Mouse (Mus musculus): ENCODE data around the gene Nfia. TPM values are rescaled to one million over a fixed set of nuclear protein-coding genes. Genes with fewer than 3 reads are reported as not detected.

Gene Nfia
- polyA plus RNA-seq, 1 experiment from 2014 or later, result 31.1 TPM

DNA sequence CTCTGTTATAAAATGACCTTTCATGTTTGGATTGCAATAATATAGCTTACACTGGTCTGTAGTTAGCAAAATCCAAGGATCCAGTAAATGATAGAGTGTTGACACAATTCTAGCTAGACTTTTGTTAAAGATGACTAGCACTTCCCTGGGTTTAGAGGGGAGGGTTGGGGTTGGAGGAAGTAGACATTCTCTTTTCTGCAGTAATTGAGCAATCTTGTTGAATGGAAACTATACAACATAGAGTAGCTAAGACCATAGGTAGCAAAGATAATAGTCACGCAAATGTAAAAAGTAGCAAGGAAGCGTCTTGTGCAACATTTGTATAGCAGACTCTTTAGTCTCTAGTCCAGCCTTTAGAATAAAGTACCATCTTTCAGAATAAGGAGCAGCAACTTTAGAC lies 163.8 kb downstream of the Nfia start:
- no peaks in the 10 kb centered on the region for H3K9me3 ChIP-seq
- H3K4me1 ChIP-seq, result peaks cover 70% of the 10 kb centered on the region
- H3K4me3 ChIP-seq, result no peak overlapping the region
- 78% methylated on average over 2 of the region's 2 CpGs for WGBS
- ATAC-seq (ENCODE audit: extremely low read depth, insufficient number of reproducible peaks, low FRiP score, low TSS enrichment), result no peak
- H3K36me3 ChIP-seq, result no peaks in the 10 kb centered on the region
- H3K9ac ChIP-seq, result no peak overlapping the region
- no peak overlapping the region for H3K4me2 ChIP-seq
- no peaks in the 10 kb centered on the region for H3K27me3 ChIP-seq (replicated peaks)
- no peak overlapping the region for H3K27ac ChIP-seq (replicated peaks)

DNA sequence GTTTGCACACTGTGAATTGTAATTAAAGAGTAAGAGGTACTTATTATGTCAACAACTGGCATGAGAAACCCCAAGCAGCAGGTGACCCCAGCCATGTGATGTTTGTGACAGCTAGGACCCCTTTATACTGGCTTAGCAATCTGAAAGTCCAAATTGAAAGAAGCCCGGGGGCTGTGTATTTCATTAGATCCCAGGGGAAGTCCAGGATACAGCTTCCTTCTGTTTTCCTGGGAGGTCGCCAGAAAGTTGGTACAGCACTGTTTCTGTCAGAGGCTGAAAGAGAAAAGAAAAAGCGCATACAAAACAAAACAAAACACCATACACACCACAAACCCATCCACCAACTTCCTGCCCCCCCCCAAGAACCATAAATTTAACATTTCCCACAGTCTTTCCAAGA lies 164.4 kb downstream of the Nfia start:
- Histone ChIP-seq H3K4me3 (no peak overlapping the region), H3K36me3 (no peaks in the 10 kb centered on the region), H3K9me3 (no peaks in the 10 kb centered on the region), H3K9ac (no peak overlapping the region), H3K4me1 (peaks cover 73% of the 10 kb centered on the region), H3K27ac (replicated peaks) (no peak overlapping the region), H3K4me2 (no peak overlapping the region), H3K27me3 (replicated peaks) (no peaks in the 10 kb centered on the region)
- no peak for ATAC-seq (ENCODE audit: extremely low read depth, insufficient number of reproducible peaks, low FRiP score, low TSS enrichment)
- WGBS, result 70% methylated on average over 3 of the region's 3 CpGs

DNA sequence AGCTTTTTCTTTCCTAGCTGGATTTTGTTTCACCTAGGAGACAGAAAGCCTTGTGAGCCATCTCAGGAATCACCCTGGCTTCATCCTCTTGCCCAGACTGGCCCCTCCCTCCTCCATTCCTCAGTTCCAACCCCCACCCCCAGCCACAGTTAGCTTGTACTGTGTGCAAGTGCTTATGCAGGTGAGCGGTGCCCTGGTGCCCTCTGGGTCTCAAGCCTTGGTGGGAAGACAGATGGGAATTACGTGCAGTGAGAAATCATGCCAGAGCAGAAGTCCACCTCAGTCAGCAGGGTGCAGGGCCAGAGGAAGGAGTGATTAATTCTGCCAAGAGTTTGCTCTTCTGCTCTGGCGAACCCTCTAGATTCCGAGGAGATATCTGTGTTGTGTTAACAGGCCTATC lies 167.0 kb downstream of the Nfia start:
- 32% methylated on average over 4 of the region's 4 CpGs for WGBS
- Histone ChIP-seq H3K36me3 (peaks cover 8% of the 10 kb centered on the region; the same call in 1 of the 2 replicates), H3K4me3 (no peak overlapping the region), H3K27me3 (replicated peaks) (no peaks in the 10 kb centered on the region), H3K9ac (no peak overlapping the region), H3K4me2 (no peak overlapping the region), H3K4me1 (peaks cover 73% of the 10 kb centered on the region), H3K9me3 (no peaks in the 10 kb centered on the region), H3K27ac (replicated peaks) (peak overlapping the region; percentile 79)
- no peak for ATAC-seq (ENCODE audit: extremely low read depth, insufficient number of reproducible peaks, low FRiP score, low TSS enrichment)

DNA sequence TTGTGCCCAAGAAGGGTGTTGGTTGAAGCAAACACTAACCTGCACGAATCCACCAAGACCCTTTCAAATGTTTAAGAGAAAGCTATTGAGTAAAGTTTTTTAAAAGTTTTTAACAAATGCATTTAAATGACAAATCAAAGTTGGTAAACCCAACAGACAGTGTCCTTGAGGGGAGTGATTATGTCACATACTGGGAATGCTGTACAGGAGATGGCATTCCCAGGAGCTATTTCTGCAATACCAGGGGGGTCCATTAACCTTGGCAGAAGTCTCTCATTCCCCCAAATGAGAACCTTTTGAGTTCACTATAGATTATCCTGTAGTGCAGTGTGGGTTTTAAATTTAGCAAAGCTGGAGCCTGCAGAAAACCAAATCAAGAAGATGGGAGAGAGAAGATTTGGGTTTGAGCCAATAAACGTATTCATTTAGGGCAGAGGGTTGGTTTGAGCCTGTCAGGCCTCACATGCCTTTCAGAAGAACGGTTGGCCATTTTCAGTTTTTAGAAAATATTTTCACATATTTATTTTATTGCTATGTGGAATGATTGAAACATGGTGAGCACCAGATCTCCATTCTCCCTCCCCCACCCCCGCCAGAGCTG lies 167.5 kb downstream of the Nfia start:
- WGBS, result 58% methylated on average over 4 of the region's 4 CpGs
- no peaks in the 10 kb centered on the region for H3K9me3 ChIP-seq
- H3K4me3 ChIP-seq, result no peak overlapping the region
- no peak for ATAC-seq (ENCODE audit: extremely low read depth, insufficient number of reproducible peaks, low FRiP score, low TSS enrichment)
- H3K27me3 ChIP-seq (replicated peaks), result no peaks in the 10 kb centered on the region
- H3K4me2 ChIP-seq, result no peak overlapping the region
- peaks cover 72% of the 10 kb centered on the region for H3K4me1 ChIP-seq
- peak overlapping the region; percentile 79 for H3K27ac ChIP-seq (replicated peaks)
- H3K9ac ChIP-seq, result no peak overlapping the region
- H3K36me3 ChIP-seq, result peaks cover 8% of the 10 kb centered on the region; the same call in 1 of the 2 replicates

DNA sequence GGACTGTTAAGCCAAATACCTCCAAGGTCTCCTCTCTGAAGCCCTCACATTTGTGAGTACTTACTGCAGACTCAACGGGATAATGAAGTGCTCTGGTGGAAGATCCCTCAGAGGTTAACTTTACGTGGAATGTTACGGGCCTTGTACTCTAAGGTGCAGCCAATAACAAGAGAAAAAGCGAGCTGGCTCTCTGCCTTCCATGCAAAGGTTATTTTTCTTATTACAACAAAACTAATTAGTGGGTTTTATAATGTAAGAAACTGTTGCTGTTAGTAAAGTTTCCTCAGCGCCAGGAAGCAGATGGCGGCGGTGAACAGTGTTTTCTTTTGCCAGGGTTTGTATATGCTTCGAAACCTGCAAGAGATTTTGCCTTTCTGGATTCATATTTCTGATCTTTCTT lies 169.1 kb downstream of the Nfia start:
- H3K9me3 ChIP-seq, result no peaks in the 10 kb centered on the region
- no peak overlapping the region for H3K4me2 ChIP-seq
- no peak overlapping the region for H3K9ac ChIP-seq
- H3K27me3 ChIP-seq (replicated peaks), result no peaks in the 10 kb centered on the region
- peaks cover 8% of the 10 kb centered on the region; the same call in 1 of the 2 replicates for H3K36me3 ChIP-seq
- H3K4me3 ChIP-seq, result no peak overlapping the region
- no peak for ATAC-seq (ENCODE audit: extremely low read depth, insufficient number of reproducible peaks, low FRiP score, low TSS enrichment)
- H3K27ac ChIP-seq (replicated peaks), result peak overlapping the region; percentile 33; the same call in 1 of the 2 replicates
- WGBS, result 71% methylated on average over 8 of the region's 8 CpGs
- peaks cover 59% of the 10 kb centered on the region for H3K4me1 ChIP-seq

DNA sequence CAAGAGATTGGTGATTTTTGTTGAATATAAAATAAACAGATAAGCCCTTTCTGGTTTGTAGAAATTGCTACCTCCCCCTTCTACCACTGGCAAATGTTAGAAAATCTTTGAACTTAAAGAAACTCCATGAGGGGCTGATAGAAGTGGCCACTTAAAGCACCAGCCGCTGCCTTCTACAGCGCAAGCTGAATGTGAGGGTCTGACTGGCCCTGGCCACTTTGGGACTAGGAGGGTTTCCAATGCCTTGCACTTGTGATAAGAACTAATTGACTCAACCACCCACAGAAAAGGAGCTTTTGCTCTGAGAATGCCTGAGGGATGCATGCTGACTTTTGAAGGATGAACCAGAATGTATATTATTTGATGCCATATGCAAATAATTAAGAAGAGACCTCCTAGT lies 171.8 kb downstream of the Nfia start:
- Histone ChIP-seq H3K4me1 (peaks cover 58% of the 10 kb centered on the region), H3K36me3 (peaks cover 12% of the 10 kb centered on the region; the same call in 1 of the 2 replicates), H3K27ac (replicated peaks) (no peak overlapping the region), H3K4me2 (no peak overlapping the region), H3K27me3 (replicated peaks) (no peaks in the 10 kb centered on the region), H3K9me3 (no peaks in the 10 kb centered on the region), H3K9ac (no peak overlapping the region), H3K4me3 (no peak overlapping the region)
- no peak for ATAC-seq (ENCODE audit: extremely low read depth, insufficient number of reproducible peaks, low FRiP score, low TSS enrichment)
- 46% methylated on average over 2 of the region's 2 CpGs for WGBS

DNA sequence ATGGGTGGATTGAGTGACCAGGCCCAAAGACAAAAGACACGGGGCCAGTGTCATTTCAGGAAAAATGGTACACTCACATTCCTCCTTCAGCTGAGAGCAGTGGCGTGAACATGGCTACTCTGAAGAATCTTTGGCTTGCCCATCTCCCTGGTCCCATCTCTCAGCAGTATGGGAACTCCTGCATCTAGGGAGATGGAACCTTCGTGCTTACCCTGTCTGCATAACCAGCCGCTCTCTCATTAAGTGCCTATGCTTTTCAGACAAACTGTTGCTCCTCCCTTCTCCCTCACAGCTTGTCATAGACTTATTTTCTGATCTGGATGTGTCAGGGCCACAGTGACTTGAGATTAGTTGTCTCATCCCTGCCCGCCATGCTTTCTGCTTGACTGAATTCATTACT lies 174.9 kb downstream of the Nfia start:
- Histone ChIP-seq H3K36me3 (peaks cover 9% of the 10 kb centered on the region; the same call in 1 of the 2 replicates), H3K4me2 (no peak overlapping the region), H3K9ac (no peak overlapping the region), H3K9me3 (no peaks in the 10 kb centered on the region), H3K4me1 (peaks cover 53% of the 10 kb centered on the region), H3K27ac (replicated peaks) (no peak overlapping the region), H3K27me3 (replicated peaks) (no peaks in the 10 kb centered on the region), H3K4me3 (no peak overlapping the region)
- no peak for ATAC-seq (ENCODE audit: extremely low read depth, insufficient number of reproducible peaks, low FRiP score, low TSS enrichment)
- WGBS, result 84% methylated on average over 5 of the region's 5 CpGs

DNA sequence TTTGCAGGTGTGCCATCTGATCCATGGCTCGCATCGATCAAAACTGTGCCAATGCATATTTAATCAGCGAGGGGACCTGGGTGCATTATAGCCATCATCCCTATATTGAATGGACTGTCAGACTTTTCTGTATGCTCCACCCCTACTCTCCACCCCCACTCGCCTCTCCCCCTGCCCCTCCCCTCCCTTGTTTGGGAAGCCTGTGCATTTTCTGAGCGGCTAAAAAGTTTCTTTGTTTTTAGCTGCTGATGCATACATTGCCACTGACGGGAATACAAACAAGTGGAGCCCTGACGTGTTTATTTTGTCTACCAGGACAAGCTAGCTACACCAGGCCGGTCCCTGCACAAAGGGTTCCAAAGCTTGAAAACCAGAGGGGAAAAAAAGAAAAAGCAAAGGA lies 175.7 kb downstream of the Nfia start:
- Histone ChIP-seq H3K27me3 (replicated peaks) (no peaks in the 10 kb centered on the region), H3K9ac (no peak overlapping the region), H3K36me3 (0 out of 2 replicates have a peak, but pooled peaks cover 5% of the 10 kb centered on the region), H3K4me3 (no peak overlapping the region), H3K4me2 (no peak overlapping the region), H3K27ac (replicated peaks) (no peak overlapping the region), H3K4me1 (peaks cover 53% of the 10 kb centered on the region), H3K9me3 (no peaks in the 10 kb centered on the region)
- 61% methylated on average over 8 of the region's 8 CpGs for WGBS
- ATAC-seq (ENCODE audit: extremely low read depth, insufficient number of reproducible peaks, low FRiP score, low TSS enrichment), result no peak

DNA sequence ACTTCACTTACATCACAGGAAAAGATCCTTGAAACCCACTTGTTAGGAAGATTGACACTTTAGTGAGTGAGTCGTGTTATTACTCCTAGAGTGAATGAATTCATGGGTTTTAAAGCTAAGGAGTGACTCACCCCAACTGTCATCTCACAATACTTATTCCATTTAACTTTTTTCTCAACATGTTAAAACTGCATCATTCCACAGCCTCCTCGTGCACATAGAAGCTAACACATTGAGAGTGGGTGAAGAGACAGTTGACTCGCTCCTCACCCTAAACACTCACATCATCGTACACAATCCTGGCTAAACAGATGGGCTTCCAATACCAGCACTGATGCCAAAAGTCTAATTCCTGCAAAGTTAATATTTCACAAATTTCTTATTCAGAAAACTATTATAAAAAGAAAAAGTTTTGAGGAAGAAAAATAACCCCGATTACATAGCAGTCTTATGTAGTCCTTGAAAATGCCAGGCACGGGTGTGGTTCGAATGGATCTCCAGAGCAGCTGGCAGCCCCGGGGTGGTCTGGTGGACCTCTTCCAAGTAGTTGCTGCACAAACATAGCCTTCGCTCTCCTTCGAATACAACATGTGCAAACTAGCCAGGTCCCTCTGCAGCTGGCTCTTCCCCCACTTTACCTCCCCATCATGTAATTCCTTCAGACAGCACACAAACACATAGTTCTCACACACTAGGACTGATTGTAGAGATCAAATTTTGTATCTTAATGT lies 178.0 kb downstream of the Nfia start:
- Histone ChIP-seq H3K4me1 (peaks cover 44% of the 10 kb centered on the region), H3K4me3 (no peak overlapping the region), H3K27ac (replicated peaks) (0 out of 2 replicates have a peak overlapping the region, but pooled peaks have one; percentile 12), H3K4me2 (no peak overlapping the region), H3K9ac (no peak overlapping the region), H3K36me3 (0 out of 2 replicates have a peak, but pooled peaks cover 5% of the 10 kb centered on the region), H3K27me3 (replicated peaks) (no peaks in the 10 kb centered on the region), H3K9me3 (no peaks in the 10 kb centered on the region)
- ATAC-seq (ENCODE audit: extremely low read depth, insufficient number of reproducible peaks, low FRiP score, low TSS enrichment), result no peak
- WGBS, result 72% methylated on average over 10 of the region's 10 CpGs

DNA sequence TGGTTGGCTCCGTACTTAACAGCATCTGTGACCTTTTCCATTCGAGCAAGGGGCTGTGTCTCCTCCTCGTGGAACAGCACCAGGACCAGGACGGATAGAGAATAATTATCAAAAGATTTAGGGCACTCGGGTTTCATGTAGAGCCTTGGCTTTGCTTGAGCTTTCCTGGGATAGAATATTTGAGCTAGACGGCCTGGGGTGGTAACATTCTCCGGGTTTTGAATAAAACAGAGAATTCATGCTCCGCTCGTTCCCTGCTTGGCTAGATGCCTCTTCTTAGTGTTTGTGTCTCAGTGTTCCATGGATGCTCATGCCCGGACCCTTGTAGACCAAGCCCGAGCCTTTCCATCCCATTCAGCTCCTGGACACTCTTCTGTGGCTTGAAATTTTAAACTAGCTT lies 181.4 kb downstream of the Nfia start:
- no peaks in the 10 kb centered on the region for H3K9me3 ChIP-seq
- peaks cover 21% of the 10 kb centered on the region for H3K36me3 ChIP-seq
- peaks cover 30% of the 10 kb centered on the region for H3K4me1 ChIP-seq
- H3K4me3 ChIP-seq, result no peak overlapping the region
- H3K27ac ChIP-seq (replicated peaks), result no peak overlapping the region
- no peaks in the 10 kb centered on the region for H3K27me3 ChIP-seq (replicated peaks)
- no peak for ATAC-seq (ENCODE audit: extremely low read depth, insufficient number of reproducible peaks, low FRiP score, low TSS enrichment)
- no peak overlapping the region for H3K9ac ChIP-seq
- no peak overlapping the region for H3K4me2 ChIP-seq
- WGBS, result 75% methylated on average over 11 of the region's 11 CpGs

DNA sequence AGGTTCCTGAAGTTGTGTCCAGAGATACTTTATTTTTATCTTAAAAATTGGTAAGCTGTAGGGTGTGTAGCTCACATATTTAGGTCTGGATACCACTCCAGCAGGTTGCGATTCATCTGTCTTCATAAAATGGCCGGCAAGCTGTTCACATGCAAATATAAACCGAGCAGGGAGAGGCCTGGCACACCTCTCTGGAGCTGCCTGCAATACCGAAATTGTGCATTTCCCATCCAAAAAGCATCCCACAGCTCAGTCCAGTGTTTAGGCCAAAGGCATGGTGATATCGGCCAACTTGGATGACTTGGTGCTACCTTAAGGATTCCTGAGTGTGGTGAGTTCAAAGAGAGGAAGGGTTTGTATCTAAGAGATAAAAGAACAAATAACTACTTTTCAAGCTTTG lies 185.6 kb downstream of the Nfia start:
- Histone ChIP-seq H3K27ac (replicated peaks) (no peak overlapping the region), H3K4me3 (no peak overlapping the region), H3K27me3 (replicated peaks) (no peaks in the 10 kb centered on the region), H3K4me1 (peaks cover 10% of the 10 kb centered on the region; the same call in 1 of the 2 replicates), H3K4me2 (no peak overlapping the region), H3K9me3 (no peaks in the 10 kb centered on the region), H3K9ac (no peak overlapping the region), H3K36me3 (peaks cover 28% of the 10 kb centered on the region)
- WGBS, result 80% methylated on average over 5 of the region's 5 CpGs
- ATAC-seq (ENCODE audit: extremely low read depth, insufficient number of reproducible peaks, low FRiP score, low TSS enrichment), result no peak

DNA sequence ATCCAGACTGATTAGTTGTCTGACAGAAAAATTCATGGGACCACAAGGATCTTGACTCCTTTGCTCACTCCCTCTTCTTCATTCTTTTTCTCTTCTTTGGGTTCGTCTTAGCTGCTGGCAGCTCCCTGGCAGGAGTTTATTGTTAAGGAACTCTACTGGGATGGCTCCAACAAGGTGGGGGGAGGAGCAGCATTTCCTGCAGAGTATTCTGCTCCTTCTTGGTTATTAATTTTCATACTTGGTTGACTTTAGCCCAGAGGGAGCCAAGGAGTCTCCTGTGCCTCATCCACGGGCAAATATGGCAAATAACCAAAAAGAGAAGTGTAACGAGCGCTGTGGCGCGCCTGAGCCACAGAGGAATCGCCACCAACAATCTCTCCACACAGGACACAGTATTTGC lies 190.3 kb downstream of the Nfia start:
- no peak overlapping the region for H3K27ac ChIP-seq (replicated peaks)

More for the DNA sequence above, 190.3 kb downstream of the Nfia start:
- WGBS, result 77% methylated on average over 7 of the region's 7 CpGs
- H3K9ac ChIP-seq, result no peak overlapping the region
- ATAC-seq (ENCODE audit: extremely low read depth, insufficient number of reproducible peaks, low FRiP score, low TSS enrichment), result no peak
- peaks cover 19% of the 10 kb centered on the region for H3K36me3 ChIP-seq
- peaks cover 30% of the 10 kb centered on the region for H3K4me1 ChIP-seq
- no peak overlapping the region for H3K4me2 ChIP-seq
- H3K9me3 ChIP-seq, result no peaks in the 10 kb centered on the region
- no peak overlapping the region for H3K4me3 ChIP-seq
- H3K27me3 ChIP-seq (replicated peaks), result no peaks in the 10 kb centered on the region
